Mouse (Mus musculus) hindbrain, embryonic 10.5 days (tissue): Measurements from ENCODE around the gene Triobp. TPM values are rescaled to one million over a fixed set of nuclear protein-coding genes. Genes with fewer than 3 reads are reported as not detected.

Experiments used
- DNase-seq: peaks from one replicate; pipeline ENCODE4 v3.0.0-alpha.2; 2017; ENCODE audit warnings: low spot score
- H3K27ac ChIP-seq: fragments of 300-500 bp; sonication (generic); 2 replicates; pipeline ENCODE4 v1.5.1; 2016; ENCODE audit warnings: mild to moderate bottlenecking, moderate library complexity
- H3K27me3 ChIP-seq: fragments of 300-500 bp; sonication (generic); 2 replicates; pipeline ENCODE4 v1.6.1; 2016; ENCODE audit warnings: mild to moderate bottlenecking; ENCODE audit not compliant: poor library complexity, insufficient read depth, severe bottlenecking
- H3K36me3 ChIP-seq: fragments of 300-500 bp; sonication (generic); 2 replicates; pipeline ENCODE4 v1.6.1; 2016; ENCODE audit warnings: mild to moderate bottlenecking, moderate library complexity
- H3K4me1 ChIP-seq: fragments of 300-500 bp; sonication (generic); replicated peaks from 2 replicates; pipeline ENCODE4 v1.6.1; 2016; ENCODE audit warnings: mild to moderate bottlenecking
- H3K4me3 ChIP-seq: fragments of 300-500 bp; sonication (generic); 2 replicates; pipeline ENCODE4 v1.5.1; 2016; ENCODE audit warnings: mild to moderate bottlenecking, moderate library complexity
- H3K9me3 ChIP-seq: fragments of 300-500 bp; sonication (generic); 2 replicates; pipeline ENCODE4 v1.6.1; 2016; ENCODE audit warnings: mild to moderate bottlenecking, moderate library complexity
- WGBS: fragments of 180-500 bp; shearing (Covaris S2); methylation state at CpG from one replicate; pipeline ENCODE4 v1.1.7; 2016; 5-methylcytosine and 5-hydroxymethylcytosine counted together
- polyA plus RNA-seq: library from polyadenylated mRNA; unstranded; fragments of >200 nt; fragmentation: Nextera tagmentation; extraction: Ambion mirVana; gene quantifications from 2 replicates; pipeline ENCODE4 v1.2.1, GENCODE M21; 2016

The Triobp gene
- 45.8 and 48.0 TPM in 2 replicates for polyA plus RNA-seq

GRCm38 (mm10) chr15:78947657-78948056 is at the start of gene Triobp:
Gene Triobp (plus strand): TSS chr15:78947724.
- H3K27me3 ChIP-seq = peaks cover 13% of the 10 kb centered on the region
- 0% methylated on average over 24 of the region's 24 CpGs for WGBS
- peaks cover 37% of the 10 kb centered on the region for H3K4me1 ChIP-seq
- peaks cover 20% of the 10 kb centered on the region for H3K36me3 ChIP-seq
- DNase-seq = peak; percentile 92
- H3K9me3 ChIP-seq = no peaks in the 10 kb centered on the region
- H3K27ac ChIP-seq = peak within 1 kb of the TSS; percentile 91
- peak within 1 kb of the TSS; percentile 66 for H3K4me3 ChIP-seq

GRCm38 (mm10) chr15:78898507-78899001 is 49.0 kb upstream of the Triobp start:
- no peak for DNase-seq
- 54% methylated on average over 6 of the region's 6 CpGs for WGBS
- H3K36me3 ChIP-seq = peaks cover 27% of the 10 kb centered on the region
- no peaks in the 10 kb centered on the region for H3K9me3 ChIP-seq
- H3K4me1 ChIP-seq = peaks cover 80% of the 10 kb centered on the region
- peaks cover 19% of the 10 kb centered on the region for H3K27me3 ChIP-seq
- peak overlapping the region; percentile 72 for H3K4me3 ChIP-seq
- peak overlapping the region; percentile 86 for H3K27ac ChIP-seq

GRCm38 (mm10) chr15:78899409-78899739 is 48.1 kb upstream of the Triobp start, which contains the start of gene Gm49510:
Gene Gm49510 (plus strand): TSS chr15:78899667.
- Histone ChIP-seq H3K4me3 (peak within 1 kb of the TSS; percentile 72), H3K4me1 (peaks cover 72% of the 10 kb centered on the region), H3K36me3 (peaks cover 25% of the 10 kb centered on the region), H3K27ac (peak within 1 kb of the TSS; percentile 86), H3K9me3 (no peaks in the 10 kb centered on the region), H3K27me3 (peaks cover 19% of the 10 kb centered on the region)
- 1% methylated on average over 20 of the region's 20 CpGs for WGBS
- no peak for DNase-seq

- Histone ChIP-seq H3K27ac (peak within 1 kb of the TSS; percentile 86), H3K27me3 (peaks cover 19% of the 10 kb centered on the region), H3K4me3 (peak within 1 kb of the TSS; percentile 72), H3K4me1 (peaks cover 66% of the 10 kb centered on the region), H3K36me3 (peaks cover 24% of the 10 kb centered on the region), H3K9me3 (no peaks in the 10 kb centered on the region)
- WGBS = under 1% methylated on average over 47 of the region's 47 CpGs
- DNase-seq = peak; percentile 66
Measured at GRCm38 (mm10) chr15:78899740-78900584, 47.6 kb upstream of the Triobp start, which contains the start of gene Sh3bp1. Gene Sh3bp1 (plus strand): TSS chr15:78899768.

GRCm38 (mm10) chr15:78900585-78901421 is 46.7 kb upstream of the Triobp start:
- WGBS = 13% methylated on average over 18 of the region's 18 CpGs
- Histone ChIP-seq H3K27me3 (peaks cover 19% of the 10 kb centered on the region), H3K36me3 (peaks cover 22% of the 10 kb centered on the region), H3K9me3 (no peaks in the 10 kb centered on the region), H3K4me1 (peaks cover 59% of the 10 kb centered on the region), H3K4me3 (peak overlapping the region; percentile 72), H3K27ac (peak overlapping the region; percentile 86)
- no peak for DNase-seq

- DNase-seq = no peak
- Histone ChIP-seq H3K27ac (peak overlapping the region; percentile 86), H3K27me3 (peaks cover 19% of the 10 kb centered on the region), H3K4me3 (peak overlapping the region; percentile 72), H3K36me3 (peaks cover 27% of the 10 kb centered on the region), H3K9me3 (no peaks in the 10 kb centered on the region), H3K4me1 (peaks cover 53% of the 10 kb centered on the region)
- WGBS = 27% methylated on average over 8 of the region's 8 CpGs
Measured at GRCm38 (mm10) chr15:78901422-78901789, 46.1 kb upstream of the Triobp start.

- H3K9me3 ChIP-seq = no peaks in the 10 kb centered on the region
- 0 out of 2 replicates have a peak overlapping the region, but pooled peaks have one; percentile 64 for H3K27ac ChIP-seq
- 0 out of 2 replicates have a peak overlapping the region, but pooled peaks have one; percentile 7 for H3K4me3 ChIP-seq
- H3K27me3 ChIP-seq = peaks cover 19% of the 10 kb centered on the region
- H3K4me1 ChIP-seq = peaks cover 39% of the 10 kb centered on the region
- peaks cover 42% of the 10 kb centered on the region for H3K36me3 ChIP-seq
- DNase-seq = peak; percentile 80
- 12% methylated on average over 2 of the region's 2 CpGs for WGBS
Measured at GRCm38 (mm10) chr15:78903243-78903642, 44.3 kb upstream of the Triobp start.

- Histone ChIP-seq H3K4me1 (peaks cover 11% of the 10 kb centered on the region; the same call in 1 of the 2 replicates), H3K27ac (no peak overlapping the region), H3K9me3 (no peaks in the 10 kb centered on the region), H3K27me3 (no peaks in the 10 kb centered on the region), H3K36me3 (peaks cover 50% of the 10 kb centered on the region), H3K4me3 (no peak overlapping the region)
- 88% methylated on average over 7 of the region's 7 CpGs for WGBS
- DNase-seq = no peak
Measured at GRCm38 (mm10) chr15:78908399-78908798, 39.1 kb upstream of the Triobp start.

GRCm38 (mm10) chr15:78908982-78909381 is 38.5 kb upstream of the Triobp start:
- 90% methylated on average over 8 of the region's 8 CpGs for WGBS
- H3K36me3 ChIP-seq = peaks cover 46% of the 10 kb centered on the region
- DNase-seq = no peak

GRCm38 (mm10) chr15:78912040-78912439 is 35.5 kb upstream of the Triobp start:
- H3K9me3 ChIP-seq = no peaks in the 10 kb centered on the region
- H3K27ac ChIP-seq = no peak overlapping the region
- 36% methylated on average over 9 of the region's 9 CpGs for WGBS
- H3K36me3 ChIP-seq = peaks cover 33% of the 10 kb centered on the region
- H3K4me1 ChIP-seq = peaks cover 43% of the 10 kb centered on the region
- no peak overlapping the region for H3K4me3 ChIP-seq
- H3K27me3 ChIP-seq = no peaks in the 10 kb centered on the region; the same call in 1 of the 2 replicates
- peak; percentile 45 for DNase-seq

More at GRCm38 (mm10) chr15:78908982-78909381, 38.5 kb upstream of the Triobp start:
- H3K4me1 ChIP-seq = peaks cover 13% of the 10 kb centered on the region
- no peak overlapping the region for H3K4me3 ChIP-seq
- no peaks in the 10 kb centered on the region for H3K27me3 ChIP-seq
- H3K27ac ChIP-seq = no peak overlapping the region
- no peaks in the 10 kb centered on the region for H3K9me3 ChIP-seq

- Histone ChIP-seq H3K4me1 (peaks cover 47% of the 10 kb centered on the region), H3K27ac (peak within 1 kb of the TSS; percentile 96), H3K27me3 (no peaks in the 10 kb centered on the region; the same call in 1 of the 2 replicates), H3K4me3 (peak within 1 kb of the TSS; percentile 90), H3K9me3 (no peaks in the 10 kb centered on the region), H3K36me3 (peaks cover 32% of the 10 kb centered on the region)
- WGBS = under 1% methylated on average over 51 of the region's 51 CpGs
- peak; percentile 99 for DNase-seq
Measured at GRCm38 (mm10) chr15:78913632-78914090, 33.9 kb upstream of the Triobp start, which contains the start of gene Pdxp. Gene Pdxp (plus strand): TSS chr15:78913919.

GRCm38 (mm10) chr15:78914091-78914822 is 33.3 kb upstream of the Triobp start:
- Histone ChIP-seq H3K9me3 (no peaks in the 10 kb centered on the region), H3K4me3 (peak overlapping the region; percentile 90), H3K36me3 (peaks cover 37% of the 10 kb centered on the region), H3K27me3 (no peaks in the 10 kb centered on the region; the same call in 1 of the 2 replicates), H3K27ac (peak overlapping the region; percentile 96), H3K4me1 (peaks cover 47% of the 10 kb centered on the region)
- under 1% methylated on average over 87 of the region's 87 CpGs for WGBS
- DNase-seq = peak; percentile 51
